Mouse (Mus musculus): ENCODE results near the gene 4930523C07Rik. TPM values are rescaled to one million over a fixed set of nuclear protein-coding genes. Genes with fewer than 3 reads are reported as not detected.

Gene 4930523C07Rik
- total RNA-seq (2023): 100 to 1,000 TPM; 105 to 123 TPM

GRCm38 (mm10) chr1:160044237-160045021 is at the start of gene 4930523C07Rik:
4930523C07Rik (plus strand) TSS chr1:160044382.

Other genes starting within 250 kb of the 4930523C07Rik start
- gene Tnn, start 109.2 kb downstream of the 4930523C07Rik start, total RNA-seq (2023): under 1 TPM in 1 of 2 experiments, not detected in 1; 0.13 TPM
- 10 to 100 TPM; 31.7 to 34.9 TPM for gene Mrps14, start 150.8 kb downstream of the 4930523C07Rik start, total RNA-seq (2023)
- gene Cacybp, start 168.5 kb downstream of the 4930523C07Rik start, total RNA-seq (2023): 10 to 100 TPM; 24.0 to 25.0 TPM